Mouse (Mus musculus): ENCODE data around the gene Nmur1. TPM values are rescaled to one million over a fixed set of nuclear protein-coding genes. Genes with fewer than 3 reads are reported as not detected.

Nmur1 gene
- total and polyA plus RNA-seq, 3 experiments: not detected

GRCm38 (mm10) chr1:86358906-86359797 lies 66.9 kb downstream of the Nmur1 start, which contains the start of gene Ncl (continued):
- TF ChIP-seq CTCF (IDR thresholded peaks at IDR 0.05 in 2 of 3, conservative IDR thresholded peaks at IDR 0.05 in 1 of 3; ENCODE audit: control insufficient read depth in 1 of 3, insufficient read depth in 1 of 3, low read depth in 2 of 3, low read length in 3 of 3, poor library complexity in 1 of 3, severe bottlenecking in 1 of 3) (0 out of 6 replicates have a peak, but pooled peaks of 1 of the 3 experiments have one; percentile 1), CHD2 (IDR thresholded peaks at IDR 0.05; ENCODE audit: low read length) (peak; percentile 79), POLR2AphosphoS5 (IDR thresholded peaks at IDR 0.05; ENCODE audit: borderline replicate concordance, low read depth, low read length) (peak; percentile 82; the same call in 1 of the 2 replicates), USF1 (IDR thresholded peaks at IDR 0.05; ENCODE audit: low read depth, low read length) (peak; percentile 97), TCF12 (IDR thresholded peaks at IDR 0.05; ENCODE audit: low read depth, low read length) (peak; percentile 59; the same call in 1 of the 2 replicates), NRF1 (IDR thresholded peaks at IDR 0.05; ENCODE audit: insufficient read depth, low read depth, low read length, poor library complexity, severe bottlenecking) (peak; percentile 94), ZMIZ1 (IDR thresholded peaks at IDR 0.05; ENCODE audit: low read depth, low read length) (peak; percentile 98), MAX (IDR thresholded peaks at IDR 0.05; ENCODE audit: low read length) (peak; percentile 26; the same call in 1 of the 2 replicates), NELFE (IDR thresholded peaks at IDR 0.05; ENCODE audit: low read depth, low read length) (peak; percentile 100), UBTF (IDR thresholded peaks at IDR 0.05; ENCODE audit: borderline replicate concordance, insufficient read depth, low read depth, low read length) (0 out of 2 replicates have a peak, but pooled peaks have one; percentile 18), TBP (IDR thresholded peaks at IDR 0.05; ENCODE audit: low read depth, low read length) (peak; percentile 97), MYB (IDR thresholded peaks at IDR 0.05; ENCODE audit: low read depth, low read length) (no peak), MEF2A (IDR thresholded peaks at IDR 0.05; ENCODE audit: extremely low read depth, insufficient replicate concordance, low read depth, low read length, poor library complexity, severe bottlenecking) (no peak), ZNF384 (IDR thresholded peaks at IDR 0.05; ENCODE audit: low read depth, low read length) (no peak), HCFC1 (IDR thresholded peaks at IDR 0.05; ENCODE audit: low read depth, low read length) (peak; percentile 81), ZC3H11A (IDR thresholded peaks at IDR 0.05; ENCODE audit: low read depth, low read length) (no peak), SIN3A (IDR thresholded peaks at IDR 0.05; ENCODE audit: low read length) (no peak; the same call in 1 of the 2 replicates), MAZ (IDR thresholded peaks at IDR 0.05; ENCODE audit: low read depth, low read length) (peak; percentile 56), RAD21 (IDR thresholded peaks at IDR 0.05; ENCODE audit: low read depth, low read length) (no peak), ETS1 (IDR thresholded peaks at IDR 0.05; ENCODE audit: low read depth, low read length) (no peak), MAFK (IDR thresholded peaks at IDR 0.05; ENCODE audit: borderline replicate concordance, low read depth, low read length) (no peak)
